Mouse (Mus musculus): ENCODE data around the gene Opn4.

The Opn4 gene

GRCm38 (mm10) chr14:34590743-34591675 is 8.9 kb downstream of the Opn4 start:
- DNase-seq (ENCODE audit: low read depth, low spot score) = peak; percentile 74

DNA sequence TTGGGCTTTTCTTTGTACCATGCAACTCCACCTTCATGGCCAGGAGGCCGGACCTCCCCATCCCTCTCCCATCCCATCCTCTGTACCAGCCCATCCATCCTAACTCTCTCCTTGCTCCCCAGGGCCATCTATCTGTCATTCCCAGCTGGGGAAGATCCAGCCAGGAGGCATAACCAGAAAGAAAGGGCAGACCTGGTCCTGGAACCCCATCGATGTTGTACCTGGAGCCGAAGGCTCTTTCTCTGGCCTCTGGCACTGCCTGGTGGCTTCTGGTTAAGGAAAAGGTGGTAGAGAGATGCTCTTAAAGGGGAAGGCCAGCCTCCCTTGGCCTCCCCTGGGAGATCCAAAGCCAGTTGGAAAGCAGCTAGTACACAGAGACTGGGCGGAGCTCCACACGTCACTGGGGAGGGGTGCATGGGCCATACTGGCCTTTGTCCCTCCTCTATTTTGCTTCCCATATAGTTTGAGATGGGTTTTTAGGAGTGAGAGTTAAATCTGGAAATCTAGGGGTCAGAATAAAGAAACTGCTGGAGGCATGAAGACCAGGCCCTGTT is 9.8 kb downstream of the Opn4 start:
- DNase-seq (ENCODE audit: low read depth, low spot score) = no peak

GRCm38 (mm10) chr14:34589185-34589713 is 10.7 kb downstream of the Opn4 start:
- DNase-seq (ENCODE audit: low read depth, low spot score) = peak; percentile 83

DNA sequence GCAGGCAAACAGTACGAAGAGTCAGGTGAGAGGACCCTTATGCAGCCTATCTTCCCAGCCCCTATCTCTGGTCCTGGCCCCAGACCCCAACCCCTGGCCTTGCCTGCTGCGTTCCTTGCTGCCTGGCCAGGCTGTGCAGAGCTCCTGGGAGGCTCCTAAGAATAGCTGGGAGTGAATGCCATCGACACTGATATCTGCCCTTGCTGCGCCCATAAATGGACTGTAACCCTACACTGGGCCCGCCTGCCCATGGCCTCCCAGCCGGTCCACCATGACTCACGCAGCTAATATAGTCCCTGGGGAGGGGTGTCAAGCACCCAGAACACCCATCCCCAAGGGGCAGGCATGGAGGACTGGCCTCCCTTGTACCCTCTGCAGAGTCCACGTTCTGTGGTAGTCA is 11.4 kb downstream of the Opn4 start, which contains the start of gene Ldb3:
TSS of gene Ldb3 (minus strand) at position 185 of the 400 bp plus-strand sequence.
- DNase-seq (ENCODE audit: low read depth, low spot score) = peak; percentile 95

- no peak for DNase-seq (ENCODE audit: low read depth, low spot score)
Measured at GRCm38 (mm10) chr14:34588005-34588404, 11.9 kb downstream of the Opn4 start.

DNA sequence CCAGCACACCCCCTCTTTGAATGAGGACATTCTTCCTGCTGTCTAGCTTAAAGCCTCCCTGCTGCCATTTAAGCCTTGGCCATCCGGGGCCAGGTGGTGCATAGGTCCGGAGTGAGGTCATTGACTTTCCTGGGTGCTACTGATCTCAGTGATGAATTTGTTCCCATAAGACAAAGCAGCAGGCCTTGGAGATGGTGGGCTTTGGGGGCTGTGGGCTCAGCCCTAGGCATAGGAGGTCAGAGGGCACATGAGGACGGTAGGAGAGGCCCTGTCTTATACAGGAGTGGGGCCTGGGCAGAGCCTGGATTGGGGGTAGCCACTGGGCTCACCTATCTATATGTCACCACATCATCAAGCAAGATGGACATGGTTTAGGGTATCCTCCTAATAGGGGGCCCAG is 13.1 kb downstream of the Opn4 start:
- peak; percentile 65 for DNase-seq (ENCODE audit: low read depth, low spot score)

GRCm38 (mm10) chr14:34585358-34586105 is 14.4 kb downstream of the Opn4 start:
- DNase-seq (ENCODE audit: low read depth, low spot score) = peak; percentile 69

DNA sequence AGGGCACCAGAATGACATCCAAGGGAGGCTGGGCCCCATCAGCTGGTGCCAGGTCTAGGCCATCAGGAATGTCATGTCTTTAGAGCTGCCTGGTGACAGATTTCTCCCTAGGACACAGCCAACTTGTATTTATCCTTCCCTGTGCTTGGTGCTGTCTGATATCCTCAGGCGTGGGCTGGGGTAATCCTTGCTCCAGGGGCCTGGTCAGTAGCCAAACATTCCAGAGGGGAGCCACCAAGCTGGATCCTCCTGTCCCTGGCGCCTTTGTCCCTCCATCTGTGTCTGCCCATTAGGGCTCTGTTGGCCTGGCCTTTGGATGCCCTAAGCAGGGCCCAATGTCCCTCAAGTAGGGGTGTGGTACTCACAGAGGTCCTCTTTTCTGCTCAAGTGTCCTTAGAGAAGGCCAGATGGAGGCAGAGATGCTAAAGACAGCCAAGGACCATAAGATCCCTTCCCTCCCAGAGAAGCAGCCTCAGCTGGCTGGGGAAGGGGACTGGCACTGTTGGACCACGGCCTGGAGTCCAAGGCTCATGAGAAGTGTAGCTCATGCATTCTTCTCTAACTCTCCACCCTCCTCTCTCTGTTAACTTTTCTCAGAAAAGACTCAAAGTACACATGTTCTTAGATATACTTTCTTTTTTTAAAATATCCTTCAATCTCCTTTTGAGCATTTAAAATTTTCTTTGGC is 17.1 kb downstream of the Opn4 start:
- peak; percentile 53 for DNase-seq (ENCODE audit: low read depth, low spot score)

- no peak for DNase-seq (ENCODE audit: low read depth, low spot score)
Measured at GRCm38 (mm10) chr14:34576858-34577257, 23.1 kb downstream of the Opn4 start.

GRCm38 (mm10) chr14:34574068-34574467 is 25.9 kb downstream of the Opn4 start:
- DNase-seq (ENCODE audit: low read depth, low spot score) = peak; percentile 86

GRCm38 (mm10) chr14:34573348-34573913 is 26.5 kb downstream of the Opn4 start:
- DNase-seq (ENCODE audit: low read depth, low spot score) = no peak

DNA sequence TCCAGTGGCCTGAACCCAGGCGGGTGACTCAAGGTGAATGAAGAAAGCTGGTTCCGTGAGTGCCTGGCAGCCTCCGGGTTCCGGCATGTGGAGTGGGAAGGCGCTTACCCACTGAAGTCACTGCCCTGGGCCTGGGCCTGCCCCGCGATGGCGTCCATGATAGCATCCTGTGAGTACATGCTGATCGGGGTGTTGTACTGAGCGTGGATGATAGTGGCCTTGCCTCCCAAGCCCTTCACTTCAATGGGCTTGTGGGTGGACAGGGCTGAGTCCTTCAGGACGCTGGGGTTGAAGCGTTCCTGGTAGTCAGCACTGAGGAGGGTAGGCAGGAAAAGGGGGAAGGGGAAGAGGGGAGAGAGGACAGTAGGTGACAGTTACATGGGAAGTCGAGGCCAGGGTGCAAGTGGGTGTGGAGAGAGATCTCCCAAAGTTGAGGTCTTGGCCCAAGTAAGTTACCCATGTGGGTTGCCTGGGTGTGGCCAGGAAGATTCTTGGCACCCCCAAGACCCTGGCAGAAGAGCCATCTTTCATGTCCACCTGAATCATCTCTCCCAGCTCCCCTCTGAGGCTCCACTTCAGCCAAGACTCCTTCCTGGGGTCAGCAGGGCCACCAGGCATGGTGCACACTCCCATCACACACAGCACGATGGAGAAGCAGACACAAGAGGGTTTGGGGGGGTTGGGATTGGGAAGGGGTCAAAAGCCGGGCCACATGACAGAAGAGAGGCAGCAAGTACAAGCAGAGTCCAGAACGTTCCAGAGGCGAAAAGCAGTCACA is 28.1 kb downstream of the Opn4 start:
- DNase-seq (ENCODE audit: low read depth, low spot score) = no peak

- no peak for DNase-seq (ENCODE audit: low read depth, low spot score)
Measured at GRCm38 (mm10) chr14:34570903-34571302, 29.0 kb downstream of the Opn4 start.

DNA sequence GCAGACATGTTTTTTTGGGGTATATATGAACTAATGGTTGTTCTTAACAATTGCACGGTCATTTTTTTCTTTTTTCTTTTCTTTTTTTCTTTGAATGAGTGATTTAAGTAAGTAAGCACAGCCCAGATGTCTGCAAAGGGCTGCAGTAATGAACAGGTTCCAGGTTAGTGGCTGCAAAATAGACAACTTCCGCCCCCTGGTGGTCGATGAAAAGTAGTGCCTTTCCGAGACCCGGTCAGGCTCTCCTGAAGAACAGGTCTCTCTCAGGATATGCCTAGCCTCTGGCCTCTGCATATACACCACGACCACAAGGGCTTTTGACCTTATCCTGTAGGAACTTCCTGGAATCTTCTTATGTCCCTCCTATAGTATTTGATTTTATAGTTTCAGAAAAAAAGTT is 29.6 kb downstream of the Opn4 start:
- DNase-seq (ENCODE audit: low read depth, low spot score) = peak; percentile 77

DNA sequence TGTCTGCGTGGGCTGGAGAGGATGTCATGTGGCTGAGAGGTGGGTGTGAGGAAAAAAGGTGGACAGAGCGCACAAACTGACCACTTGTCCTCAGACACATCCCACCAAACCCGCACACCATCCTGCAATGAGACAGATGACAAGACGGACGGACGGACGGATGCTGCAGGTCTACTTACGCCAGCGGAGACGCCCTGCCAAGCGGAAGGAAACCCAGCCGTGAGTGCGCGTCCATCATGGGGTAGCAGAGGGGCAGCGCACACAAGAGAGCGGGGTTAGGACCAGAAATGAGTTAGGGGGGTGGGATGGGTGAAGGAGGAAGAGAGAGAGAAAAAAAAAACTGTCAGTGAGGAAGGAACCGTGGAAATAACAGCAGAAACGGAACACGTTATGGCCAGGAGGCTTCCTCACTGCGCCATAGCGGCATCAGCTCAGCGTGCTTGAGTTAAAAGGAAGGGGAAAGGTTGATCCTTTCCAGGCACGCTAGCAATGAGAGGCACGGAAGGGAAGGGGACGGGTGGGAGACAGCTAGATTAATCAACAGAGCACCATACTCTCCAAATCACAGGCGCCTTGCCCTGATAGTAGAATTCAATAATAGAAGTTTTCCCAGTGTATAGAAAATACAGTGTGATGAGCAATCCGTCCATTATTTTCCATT is 30.3 kb downstream of the Opn4 start:
- no peak for DNase-seq (ENCODE audit: low read depth, low spot score)

GRCm38 (mm10) chr14:34568626-34569025 is 31.3 kb downstream of the Opn4 start:
- DNase-seq (ENCODE audit: low read depth, low spot score) = no peak

DNA sequence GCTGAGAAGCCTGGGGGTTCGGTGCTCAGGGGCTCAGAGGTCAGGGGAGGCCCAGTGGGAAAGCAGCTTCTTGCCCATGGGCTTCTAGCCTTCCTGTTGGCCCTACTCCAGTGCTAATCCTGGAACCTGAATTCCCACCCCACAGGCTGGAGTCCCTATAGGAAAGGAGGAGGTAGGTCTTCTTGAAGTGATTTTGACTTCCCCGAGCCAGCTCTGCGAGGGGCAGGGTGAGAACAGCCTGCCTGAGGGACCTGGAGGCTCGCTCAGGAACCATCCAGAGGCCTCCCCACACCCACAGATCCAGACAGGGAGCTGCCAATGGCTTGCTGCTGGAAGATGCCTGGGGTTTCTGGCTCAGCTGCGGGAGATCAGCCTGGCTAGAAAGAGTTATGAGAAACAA is 32.2 kb downstream of the Opn4 start:
- DNase-seq (ENCODE audit: low read depth, low spot score) = no peak

- no peak for DNase-seq (ENCODE audit: low read depth, low spot score)
Measured at GRCm38 (mm10) chr14:34566530-34566929, 33.4 kb downstream of the Opn4 start.

DNA sequence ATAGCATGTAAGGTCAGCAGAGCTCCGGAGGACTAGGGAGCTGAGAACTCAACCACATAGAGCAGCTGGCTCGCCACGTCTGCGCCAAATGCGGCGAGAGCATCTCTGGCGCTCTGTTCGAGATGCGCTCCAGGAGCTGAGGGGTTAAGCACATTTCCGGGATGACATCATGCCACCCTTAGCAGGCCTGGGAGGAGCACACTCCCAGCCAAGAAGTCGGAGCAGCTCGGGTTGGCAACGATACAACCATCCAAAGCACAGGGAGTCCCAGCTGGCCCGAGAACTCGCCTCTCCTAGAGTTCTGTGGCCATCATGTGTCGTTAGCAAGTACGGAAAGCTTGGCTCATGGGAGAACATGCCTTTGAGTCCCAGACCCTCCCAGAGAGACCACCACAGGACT is 34.2 kb downstream of the Opn4 start:
- DNase-seq (ENCODE audit: low read depth, low spot score) = peak; percentile 90

- DNase-seq (ENCODE audit: low read depth, low spot score) = peak; percentile 68
Measured at GRCm38 (mm10) chr14:34564646-34565045, 35.3 kb downstream of the Opn4 start.
